Mouse (Mus musculus) midbrain, embryonic 15.5 days (tissue): ENCODE results near the gene Olfr1357. TPM values are rescaled to one million over a fixed set of nuclear protein-coding genes. Genes with fewer than 3 reads are reported as not detected.

Experiments used
- polyA plus RNA-seq: library from polyadenylated mRNA; unstranded; fragments of >200 nt; fragmentation: Nextera tagmentation; extraction: Ambion mirVana; gene quantifications from 2 replicates; pipeline ENCODE4 v1.2.1, GENCODE M21; 2015

The Olfr1357 gene
- polyA plus RNA-seq, 1 experiment from 2014 or later: not detected

Other genes with a start within 250 kb of the Olfr1357 start
- 419 and 432 TPM in 2 replicates for gene Rrp1, start 205.0 kb downstream of the Olfr1357 start, polyA plus RNA-seq
- gene Cstb, start 192.4 kb downstream of the Olfr1357 start, polyA plus RNA-seq: 83.9 and 92.7 TPM in 2 replicates
- 48.9 and 52.3 TPM in 2 replicates for gene Pdxk, start 153.1 kb downstream of the Olfr1357 start, polyA plus RNA-seq
- not detected in 2 replicates for gene Olfr1358, start 100.6 kb downstream of the Olfr1357 start, polyA plus RNA-seq
- gene Ilvbl, start 43.7 kb downstream of the Olfr1357 start, polyA plus RNA-seq: 66.3 and 78.9 TPM in 2 replicates
- 3.4 and 4.3 TPM in 2 replicates for gene Syde1, start 26.1 kb downstream of the Olfr1357 start, polyA plus RNA-seq
- gene Casp14, start 100.2 kb upstream of the Olfr1357 start, polyA plus RNA-seq: not detected in 2 replicates
- gene Ccdc105, start 135.0 kb upstream of the Olfr1357 start, polyA plus RNA-seq: 0.29 and 0.50 TPM in 2 replicates
- 16.5 and 17.4 TPM in 2 replicates for gene Slc1a6, start 162.4 kb upstream of the Olfr1357 start, polyA plus RNA-seq
- gene Olfr1356, start 234.1 kb upstream of the Olfr1357 start, polyA plus RNA-seq: not detected in 2 replicates